Mouse (Mus musculus) neural tube, embryonic 14.5 days (tissue): ENCODE results near the gene Cdc14b. TPM values are rescaled to one million over a fixed set of nuclear protein-coding genes. Genes with fewer than 3 reads are reported as not detected.

Experiments
- ATAC-seq: fragments of 200-750 bp; cut with Nextera tagmentation; 2 replicates; pipeline ENCODE4 v1.8.0; 2017; ENCODE audit warnings: low read depth, mild to moderate bottlenecking, moderate TSS enrichment, moderate library complexity
- H3K27ac ChIP-seq: fragments of 300-500 bp; sonication (generic); 2 replicates; pipeline ENCODE4 v1.5.1; 2014; ENCODE audit warnings: low read depth, mild to moderate bottlenecking, control low read depth, low read length, moderate library complexity, mixed read lengths
- H3K27me3 ChIP-seq: fragments of 300-500 bp; sonication (generic); 2 replicates; pipeline ENCODE4 v1.6.1; 2014; ENCODE audit warnings: low read length; ENCODE audit not compliant: control insufficient read depth, insufficient read depth
- H3K36me3 ChIP-seq: fragments of 300-500 bp; sonication (generic); 2 replicates; pipeline ENCODE4 v1.6.1; 2014; ENCODE audit warnings: low read length, mixed read lengths; ENCODE audit not compliant: control insufficient read depth, insufficient read depth
- H3K4me1 ChIP-seq: fragments of 300-500 bp; sonication (generic); 2 replicates; pipeline ENCODE4 v1.6.1; 2014; ENCODE audit warnings: low read length; ENCODE audit not compliant: control insufficient read depth, insufficient read depth
- H3K4me2 ChIP-seq: fragments of 300-500 bp; sonication (generic); 2 replicates; pipeline ENCODE4 v1.6.1; 2014; ENCODE audit warnings: mild to moderate bottlenecking, low read depth, low read length, control low read depth
- H3K4me3 ChIP-seq: fragments of 300-500 bp; sonication (generic); 2 replicates; pipeline ENCODE4 v1.5.1; 2014; ENCODE audit warnings: low read depth, low read length, control low read depth, mixed read lengths
- H3K9ac ChIP-seq: fragments of 300-500 bp; sonication (generic); replicated peaks from 2 replicates; pipeline ENCODE4 v1.6.1; 2014; ENCODE audit warnings: low read depth, mild to moderate bottlenecking, control low read depth, low read length, mixed read lengths
- H3K9me3 ChIP-seq: fragments of 300-500 bp; sonication (generic); 2 replicates; pipeline ENCODE4 v1.6.1; 2016; ENCODE audit warnings: low read length; ENCODE audit not compliant: control insufficient read depth
- WGBS: fragments of 180-500 bp; shearing (Covaris S2); extraction: QIAGEN DNeasy Blood & Tissue Kit; methylation state at CpG from one replicate; pipeline ENCODE4 v1.1.7; 2014; 5-methylcytosine and 5-hydroxymethylcytosine counted together
- polyA plus RNA-seq: library from polyadenylated mRNA; unstranded; fragments of >200 nt; fragmentation: Nextera tagmentation; extraction: Ambion mirVana; gene quantifications from 2 replicates; pipeline ENCODE4 v1.2.1, GENCODE M21; 2014

Cdc14b gene
- polyA plus RNA-seq, 1 experiment from 2014 or later = 4.0 TPM

- H3K36me3 ChIP-seq = no peaks in the 10 kb centered on the region
- H3K27ac ChIP-seq = no peak overlapping the region
- no peaks in the 10 kb centered on the region for H3K9me3 ChIP-seq
- no peak overlapping the region for H3K4me2 ChIP-seq
- no peak for ATAC-seq
- no peaks in the 10 kb centered on the region for H3K4me1 ChIP-seq
- no peak overlapping the region for H3K4me3 ChIP-seq
- no peak overlapping the region for H3K9ac ChIP-seq
- no peaks in the 10 kb centered on the region for H3K27me3 ChIP-seq
Measured at GRCm38 (mm10) chr13:64156966-64157365, 118.1 kb downstream of the Cdc14b start.

DNA sequence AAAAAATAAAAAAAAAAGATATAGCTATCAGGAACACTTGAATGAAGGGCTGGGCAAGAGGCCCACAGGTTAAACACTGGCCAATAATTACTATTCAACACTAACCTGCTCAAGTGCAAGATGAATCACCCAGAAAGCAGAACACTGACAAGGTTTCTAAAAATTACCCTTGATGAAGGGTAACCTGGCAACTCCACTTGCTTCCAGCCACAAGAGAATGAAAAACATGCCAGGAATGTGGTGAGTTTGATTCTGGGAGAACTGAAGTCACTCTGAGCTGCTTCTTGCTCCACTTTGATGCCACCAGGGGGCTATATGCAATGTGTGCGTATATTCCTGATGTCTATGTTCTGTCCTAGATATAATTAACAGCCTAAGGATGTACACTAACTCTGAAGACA, 119.9 kb downstream of the Cdc14b start:
- ATAC-seq = no peak
- Histone ChIP-seq H3K4me3 (no peak overlapping the region), H3K4me1 (peaks cover 4% of the 10 kb centered on the region; the same call in 1 of the 2 replicates), H3K27me3 (no peaks in the 10 kb centered on the region), H3K9ac (no peak overlapping the region), H3K36me3 (no peaks in the 10 kb centered on the region), H3K27ac (no peak overlapping the region), H3K4me2 (no peak overlapping the region), H3K9me3 (no peaks in the 10 kb centered on the region)
- WGBS = 3% methylated on average over 1 of the region's 1 CpGs

DNA sequence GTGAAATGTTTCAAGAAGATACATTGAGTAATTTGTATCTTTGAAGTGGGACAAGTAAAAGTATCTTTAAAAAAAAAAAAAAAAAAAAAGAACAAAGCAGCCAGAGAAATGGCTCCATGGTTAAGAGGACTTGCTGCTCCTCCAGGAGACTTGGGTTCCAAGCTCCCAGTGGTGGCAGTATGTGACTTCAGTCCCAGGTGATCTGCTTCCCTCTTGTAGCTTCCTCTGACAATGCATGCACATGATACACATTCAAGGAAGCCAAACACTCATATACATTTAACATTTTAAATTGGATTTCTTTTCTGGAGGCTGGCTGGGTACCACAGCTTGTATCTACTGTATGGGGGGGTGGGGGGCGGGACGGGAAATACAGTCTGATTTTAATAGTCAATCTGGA, 120.4 kb downstream of the Cdc14b start:
- Histone ChIP-seq H3K4me1 (peaks cover 4% of the 10 kb centered on the region; the same call in 1 of the 2 replicates), H3K27me3 (no peaks in the 10 kb centered on the region), H3K36me3 (no peaks in the 10 kb centered on the region), H3K9ac (no peak overlapping the region), H3K4me2 (no peak overlapping the region), H3K4me3 (no peak overlapping the region), H3K9me3 (no peaks in the 10 kb centered on the region), H3K27ac (no peak overlapping the region)
- WGBS = 55% methylated on average over 2 of the region's 2 CpGs
- ATAC-seq = no peak

DNA sequence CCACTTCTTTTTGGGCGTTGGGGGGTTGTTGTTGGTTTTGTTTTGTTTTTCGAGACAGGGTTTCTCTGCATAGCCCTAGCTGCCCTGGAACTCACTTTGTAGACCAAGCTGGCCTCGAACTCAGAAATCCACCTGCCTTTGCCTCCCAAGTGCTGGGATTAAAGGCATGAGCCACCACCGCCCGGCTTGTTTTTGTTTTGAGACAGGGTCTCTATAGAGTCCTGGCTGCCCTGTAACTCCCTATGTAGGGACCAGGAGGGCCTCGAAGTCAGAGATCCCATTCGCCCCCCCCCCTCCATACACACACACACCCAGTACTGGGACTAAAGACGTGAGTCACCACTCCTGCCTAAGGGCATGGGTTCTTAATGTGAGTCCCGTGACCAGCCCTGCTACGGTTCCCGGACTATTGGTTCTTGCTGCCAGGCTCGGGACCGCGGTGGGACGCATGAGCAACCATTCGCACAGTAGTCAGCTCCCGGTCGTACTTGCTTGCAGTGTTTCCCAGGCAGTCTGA, 121.3 kb downstream of the Cdc14b start:
- H3K4me2 ChIP-seq = peak overlapping the region; percentile 83
- ATAC-seq = peak; percentile 22; the same call in 1 of the 2 replicates
- H3K27me3 ChIP-seq = no peaks in the 10 kb centered on the region
- H3K4me3 ChIP-seq = peak overlapping the region; percentile 82
- H3K9ac ChIP-seq = no peak overlapping the region
- WGBS = under 1% methylated on average over 18 of the region's 18 CpGs
- no peak overlapping the region for H3K27ac ChIP-seq
- H3K36me3 ChIP-seq = no peaks in the 10 kb centered on the region
- no peaks in the 10 kb centered on the region for H3K9me3 ChIP-seq
- H3K4me1 ChIP-seq = peaks cover 4% of the 10 kb centered on the region; the same call in 1 of the 2 replicates

- Histone ChIP-seq H3K9ac (peak within 1 kb of the TSS; percentile 39), H3K9me3 (no peaks in the 10 kb centered on the region), H3K4me1 (peaks cover 4% of the 10 kb centered on the region; the same call in 1 of the 2 replicates), H3K27ac (peak within 1 kb of the TSS; percentile 53), H3K27me3 (no peaks in the 10 kb centered on the region), H3K4me2 (peak within 1 kb of the TSS; percentile 83), H3K36me3 (no peaks in the 10 kb centered on the region), H3K4me3 (peak within 1 kb of the TSS; percentile 82)
- under 1% methylated on average over 46 of the region's 56 CpGs for WGBS
- ATAC-seq = peak; percentile 98
Measured at GRCm38 (mm10) chr13:64153083-64153682, 121.9 kb downstream of the Cdc14b start, which contains the start of gene Zfp367. Gene Zfp367, minus strand, starts transcription at chr13:64153202.

DNA sequence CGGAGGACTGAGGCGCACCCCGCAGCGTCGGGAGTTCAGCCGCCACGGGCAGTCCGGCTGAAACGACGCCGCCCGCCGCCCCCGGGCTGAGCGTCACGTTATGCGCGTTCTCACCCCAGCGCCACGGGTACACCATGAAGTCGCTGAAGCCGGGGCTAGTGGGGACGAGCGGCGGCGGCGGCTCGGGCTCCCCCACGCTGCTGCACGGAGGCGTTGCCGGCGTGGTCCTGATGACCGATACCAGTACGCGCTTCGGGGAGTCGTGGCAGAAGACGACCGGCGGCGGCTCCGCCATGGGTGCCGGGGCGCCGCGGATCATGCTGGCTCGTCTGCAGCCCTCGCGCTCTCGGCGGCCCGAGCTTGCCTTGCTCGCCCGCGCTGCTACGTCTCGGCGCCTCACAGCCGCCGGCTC, 122.4 kb downstream of the Cdc14b start:
- peaks cover 4% of the 10 kb centered on the region; the same call in 1 of the 2 replicates for H3K4me1 ChIP-seq
- H3K9ac ChIP-seq = peak overlapping the region; percentile 39
- H3K36me3 ChIP-seq = no peaks in the 10 kb centered on the region
- peak overlapping the region; percentile 53 for H3K27ac ChIP-seq
- H3K4me3 ChIP-seq = peak overlapping the region; percentile 82
- ATAC-seq = peak; percentile 66
- no peaks in the 10 kb centered on the region for H3K9me3 ChIP-seq
- H3K27me3 ChIP-seq = no peaks in the 10 kb centered on the region
- under 1% methylated on average over 44 of the region's 61 CpGs for WGBS
- H3K4me2 ChIP-seq = peak overlapping the region; percentile 83

- peak overlapping the region; percentile 1; the same call in 1 of the 2 replicates for H3K27ac ChIP-seq
- peak overlapping the region; percentile 83 for H3K4me2 ChIP-seq
- H3K36me3 ChIP-seq = no peaks in the 10 kb centered on the region
- peak; percentile 49 for ATAC-seq
- no peaks in the 10 kb centered on the region for H3K9me3 ChIP-seq
- peaks cover 4% of the 10 kb centered on the region; the same call in 1 of the 2 replicates for H3K4me1 ChIP-seq
- peak overlapping the region; percentile 39 for H3K9ac ChIP-seq
- under 1% methylated on average over 38 of the region's 42 CpGs for WGBS
- H3K27me3 ChIP-seq = no peaks in the 10 kb centered on the region
- H3K4me3 ChIP-seq = peak overlapping the region; percentile 82
Measured at GRCm38 (mm10) chr13:64152241-64152669, 122.8 kb downstream of the Cdc14b start.

- Histone ChIP-seq H3K36me3 (no peaks in the 10 kb centered on the region), H3K9me3 (no peaks in the 10 kb centered on the region), H3K4me3 (no peak overlapping the region), H3K4me2 (no peak overlapping the region), H3K27ac (no peak overlapping the region), H3K27me3 (no peaks in the 10 kb centered on the region), H3K9ac (no peak overlapping the region), H3K4me1 (peaks cover 4% of the 10 kb centered on the region; the same call in 1 of the 2 replicates)
- 70% methylated on average over 5 of the region's 5 CpGs for WGBS
- ATAC-seq = no peak
Measured at GRCm38 (mm10) chr13:64150121-64150520, 125.0 kb downstream of the Cdc14b start.
